In genomic region chr3:152113496-152113895, GRCm38 (mm10) we compare ENCODE assay signal across 11 mouse cellular contexts. TPM values are rescaled to one million over a fixed set of nuclear protein-coding genes. Genes with fewer than 3 reads are reported as not detected.
DNase-seq lines count a peak whose midpoint lies in the region; ATAC-seq lines count a peak whose summit lies in the region.
"Had no signal": no experiment of that assay in that cellular context is flagged by ENCODE, and none has a peak within 500 bp of the region (broad histone marks: within the 10 kb centered on the region; RNA-seq: fewer than 3 reads in every experiment).

No protein-coding gene starts in this region.

- H3K4me3 ChIP-seq in liver, embryonic 16.5 days (ENCODE audit: low read depth, low read length) = no peak overlapping the region

- ATAC-seq in erythroid progenitor cell, adult 5-6 weeks (replicated peaks; ENCODE audit: low FRiP score, poor library complexity, severe bottlenecking) = 0 out of 2 replicates have a peak, but pooled peaks have one; percentile 9
- peak; percentile 17 for ATAC-seq in liver, embryonic 16.5 days (ENCODE audit: low read depth)
- ATAC-seq in granulocyte monocyte progenitor cell, adult 5-6 weeks (replicated peaks; ENCODE audit: poor library complexity, severe bottlenecking) = no peak

- peak overlapping the region; percentile 79 for H3K27ac ChIP-seq in liver, embryonic 16.5 days (ENCODE audit: low read length)

- intact Hi-C loops in heart, postnatal 14 days (cut with DNase I) = loop anchor here (5.0 to 10.0 kb wide), 3 partner anchors 34 to 201 kb away; no protein-coding TSS in a partner anchor
- intact Hi-C loops in left cerebral cortex, postnatal 36 days (cut with DNase I) = loop anchor here (5.0 to 10.0 kb wide), 2 partner anchors 34 to 191 kb away; no protein-coding TSS in a partner anchor

- peaks cover 30% of the 10 kb centered on the region for H3K4me1 ChIP-seq in liver, embryonic 16.5 days (ENCODE audit: control insufficient read depth, low read depth, low read length)

- H3K4me2 ChIP-seq in liver, embryonic 16.5 days (ENCODE audit: low read depth, low read length) = no peak overlapping the region

- H3K27me3 ChIP-seq in liver, embryonic 16.5 days (ENCODE audit: control insufficient read depth, insufficient read depth, low read depth, low read length) = peaks cover 7% of the 10 kb centered on the region; the same call in 1 of the 2 replicates

- DNase-seq in heart, adult 11 months = peak; percentile 85
- DNase-seq in heart, postnatal 14 days = no peak
- peak; percentile 66 for DNase-seq in kidney, postnatal 14 days
- no peak for DNase-seq in left cerebral cortex, postnatal 36 days (ENCODE audit: low spot score in 2 of 2)
- no peak for DNase-seq in thymus, postnatal 0 days (ENCODE audit: low spot score)
- DNase-seq: cerebellum, adult 18-20 months; heart, postnatal 4 days; right cerebral cortex, postnatal 25 days had no signal

- H3K9me3 ChIP-seq in liver, embryonic 16.5 days (replicated peaks; ENCODE audit: control insufficient read depth, low read length) = no peaks in the 10 kb centered on the region

- no peaks in the 10 kb centered on the region for H3K36me3 ChIP-seq in liver, embryonic 16.5 days (ENCODE audit: control insufficient read depth, insufficient read depth)

- WGBS in liver, embryonic 16.5 days (ENCODE audit: insufficient replicate concordance) = 58% methylated on average over 7 of the region's 7 CpGs

- H3K9ac ChIP-seq in liver, embryonic 16.5 days (ENCODE audit: low read depth, low read length) = 0 out of 2 replicates have a peak overlapping the region, but pooled peaks have one; percentile 26

RNA-seq across cellular contexts. Expression of gene Gipc2, which starts 52.5 kb away (rescaled TPM):
- total RNA-seq in heart, postnatal 14 days (2021) = 1 to 10 TPM; 2.1 to 2.9 TPM
- not detected in 2 replicates for total RNA-seq in erythroid progenitor cell, adult 5-6 weeks (2015; ENCODE audit: low replicate concordance)
- total RNA-seq in erythroid progenitor cell, adult 5-6 weeks (2017; ENCODE audit: low replicate concordance) = not detected in 2 replicates
- 17.8 and 19.7 TPM in 2 replicates for polyA plus RNA-seq in liver, embryonic 16.5 days (2015; fragmentation: Nextera tagmentation; extraction: Ambion mirVana)
- total RNA-seq in left cerebral cortex, postnatal 36 days (2021) = 1 to 10 TPM; 3.8 to 7.9 TPM
- not detected in 2 replicates for total RNA-seq in granulocyte monocyte progenitor cell, adult 5-6 weeks (2014; fragmentation: Nextera tagmentation)
- total RNA-seq in granulocyte monocyte progenitor cell, adult 5-6 weeks (2017) = not detected in 2 replicates
- polyA plus RNA-seq in thymus, postnatal 0 days (2015; fragmentation: Nextera tagmentation; extraction: Ambion mirVana) = 1.1 and 1.4 TPM in 2 replicates

Comparison
In these comparisons a context has a peak if more than half of its experiments do, and no peak if none do; other contexts are left out.
1. DNase-seq: peak in heart, adult 11 months (single experiment) and kidney, postnatal 14 days (single experiment); none in heart, postnatal 14 days (0 of 2), left cerebral cortex, postnatal 36 days (0 of 2) and thymus, postnatal 0 days (single experiment).